Mouse (Mus musculus): Measurements from ENCODE around the gene Lzts3.

- TF ChIP-seq TCF12 (IDR thresholded peaks at IDR 0.05; ENCODE audit: insufficient read depth, poor library complexity, severe bottlenecking) (no peak), CEBPB (IDR thresholded peaks at IDR 0.05; ENCODE audit: insufficient read depth, poor library complexity, severe bottlenecking) (no peak), POLR2A (IDR thresholded peaks at IDR 0.05; ENCODE audit: insufficient read length, low read depth) (no peak), E2F4 (IDR thresholded peaks at IDR 0.05; ENCODE audit: insufficient read depth) (no peak), USF1 (IDR thresholded peaks at IDR 0.05; ENCODE audit: low read depth) (no peak), SRF (IDR thresholded peaks at IDR 0.05; ENCODE audit: control insufficient read depth, insufficient read length, low read depth) (no peak), TCF3 (IDR thresholded peaks at IDR 0.05; ENCODE audit: insufficient read length, low read depth) (no peak)
Measured at GRCm38 (mm10) chr2:130598399-130598798, 44.2 kb downstream of the Lzts3 start.

Data from myocyte (in vitro differentiated cells).